Mouse (Mus musculus) olfactory bulb, adult 2 months (tissue): ENCODE data around the gene Fcnb.

Source experiments
- CTCF ChIP-seq: fragments of 200-500 bp; IDR thresholded peaks from 2 replicates; pipeline ENCODE4 v1.5.1; 2012; ENCODE audit warnings: low read depth, mild to moderate bottlenecking, low read length, moderate library complexity; ENCODE audit not compliant: insufficient read depth
- POLR2A ChIP-seq: fragments of 200-500 bp; IDR thresholded peaks from 2 replicates; pipeline ENCODE4 v1.6.1; 2012; ENCODE audit warnings: mild to moderate bottlenecking, low read depth, low read length, moderate library complexity; ENCODE audit not compliant: insufficient read depth

DNA sequence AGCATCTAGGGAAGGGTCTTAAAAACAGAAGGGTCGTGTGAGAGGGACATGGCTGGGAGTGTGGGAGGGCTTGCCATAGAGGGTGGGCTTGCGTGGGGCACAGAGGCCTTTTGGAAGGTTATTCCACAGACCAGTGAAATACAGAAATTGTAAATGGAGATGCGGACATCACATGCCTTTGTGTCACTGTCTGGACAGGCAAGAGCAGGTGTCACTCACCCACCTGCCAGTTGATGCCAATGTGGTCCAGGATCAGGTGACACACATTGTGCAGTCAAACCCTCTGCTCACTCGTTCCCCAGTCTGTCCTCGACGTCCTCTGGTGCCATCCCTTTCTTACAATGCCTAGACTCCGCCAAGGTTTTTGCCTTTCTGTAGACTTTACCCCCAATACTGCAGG, 37.6 kb downstream of the Fcnb start:
- TF ChIP-seq CTCF (no peak), POLR2A (no peak)
